Mouse (Mus musculus) MEL (cell line): ENCODE data around the gene Enkur. TPM values are rescaled to one million over a fixed set of nuclear protein-coding genes. Genes with fewer than 3 reads are reported as not detected.

ENCODE experiments used
- DNase-seq: peaks from one replicate; pipeline ENCODE4 v3.0.0; 2011; ENCODE audit warnings: low read depth, low spot score
- H3K27ac ChIP-seq: 2 replicates; pipeline ENCODE4 v1.5.1; 2012; ENCODE audit warnings: low read depth, mild to moderate bottlenecking, control low read depth, low read length, moderate library complexity; ENCODE audit not compliant: control insufficient read depth
- H3K27me3 ChIP-seq, 2 experiments: fragments of 150-350 bp in 1 of 2; sonication (generic) in 1 of 2; 2 replicates each; pipeline ENCODE4 v1.6.1; 2012; ENCODE audit warnings: low read length in 2 of 2, mild to moderate bottlenecking in 2 of 2, improper control_type of control experiment in 1 of 2, moderate library complexity in 1 of 2; ENCODE audit not compliant: insufficient read depth in 2 of 2, control insufficient read depth in 1 of 2
- H3K36me3 ChIP-seq, 2 experiments: 2 replicates each; pipeline ENCODE4 v1.6.1; 2012 to 2014; ENCODE audit warnings: low read length in 2 of 2, improper control_type of control experiment in 1 of 2, inconsistent platforms in 1 of 2, mild to moderate bottlenecking in 1 of 2; ENCODE audit not compliant: insufficient read depth in 2 of 2, control insufficient read depth in 1 of 2
- H3K4me1 ChIP-seq, 2 experiments: fragments of 150-350 bp in 1 of 2; sonication (generic) in 1 of 2; 2 replicates each; pipeline ENCODE4 v1.6.1; 2012; ENCODE audit warnings: low read length in 2 of 2, improper control_type of control experiment in 1 of 2, mild to moderate bottlenecking in 1 of 2; ENCODE audit not compliant: insufficient read depth in 2 of 2, control insufficient read depth in 1 of 2
- H3K4me3 ChIP-seq, 2 experiments: fragments of 150-350 bp in 1 of 2; sonication (generic) in 1 of 2; 2 replicates each; pipeline ENCODE4 v1.5.1; 2012; ENCODE audit warnings: low read depth in 2 of 2, low read length in 2 of 2, mild to moderate bottlenecking in 2 of 2, moderate library complexity in 2 of 2, control low read depth in 1 of 2, improper control_type of control experiment in 1 of 2; ENCODE audit not compliant: control insufficient read depth in 1 of 2, insufficient read depth in 1 of 2
- H3K79me2 ChIP-seq: 2 replicates; pipeline ENCODE4 v1.6.1; 2012; ENCODE audit warnings: mild to moderate bottlenecking, low read length, moderate library complexity; ENCODE audit not compliant: control insufficient read depth, poor library complexity, insufficient read depth
- H3K9ac ChIP-seq: 2 replicates; pipeline ENCODE4 v1.6.1; 2012; ENCODE audit warnings: low read depth, mild to moderate bottlenecking, control low read depth, low read length, moderate library complexity; ENCODE audit not compliant: control insufficient read depth, poor library complexity, severe bottlenecking
- H3K9me3 ChIP-seq: fragments of 150-350 bp; sonication (generic); replicated peaks from 2 replicates; pipeline ENCODE4 v1.6.1; 2012; ENCODE audit warnings: mild to moderate bottlenecking, low read length, improper control_type of control experiment, moderate library complexity; ENCODE audit not compliant: insufficient read depth
- CHD1 ChIP-seq: IDR thresholded peaks from 2 replicates; pipeline ENCODE4 v1.6.1; 2012; ENCODE audit warnings: low read depth, mild to moderate bottlenecking, inconsistent platforms, low read length, improper control_type of control experiment
- CHD2 ChIP-seq: IDR thresholded peaks from 2 replicates; pipeline ENCODE4 v1.6.1; 2011; ENCODE audit warnings: low read length, improper control_type of control experiment
- CTCF ChIP-seq, 3 experiments: IDR thresholded peaks in 2 of 3; conservative IDR thresholded peaks in 1 of 3; 2 replicates each; pipeline ENCODE4 v1.5.1; 2011 to 2012; ENCODE audit warnings: low read length in 3 of 3, low read depth in 2 of 3, mild to moderate bottlenecking in 2 of 3, improper control_type of control experiment in 1 of 3, inconsistent platforms in 1 of 3, mixed read lengths in 1 of 3, moderate library complexity in 1 of 3; ENCODE audit not compliant: control insufficient read depth in 1 of 3, insufficient read depth in 1 of 3, poor library complexity in 1 of 3, severe bottlenecking in 1 of 3
- ELF1 ChIP-seq: IDR thresholded peaks from 2 replicates; pipeline ENCODE4 v1.6.1; 2014; ENCODE audit warnings: low read depth, mild to moderate bottlenecking, inconsistent platforms, low read length, improper control_type of control experiment, moderate library complexity
- ETS1 ChIP-seq: IDR thresholded peaks from 2 replicates; pipeline ENCODE4 v1.6.1; 2012; ENCODE audit warnings: low read depth, mild to moderate bottlenecking, inconsistent platforms, low read length, improper control_type of control experiment, moderate library complexity
- GABPA ChIP-seq: IDR thresholded peaks from 2 replicates; pipeline ENCODE4 v1.6.1; 2012; ENCODE audit warnings: low read depth, mild to moderate bottlenecking, inconsistent platforms, low read length, improper control_type of control experiment, moderate library complexity
- JUND ChIP-seq: IDR thresholded peaks from 2 replicates; pipeline ENCODE4 v1.6.1; 2011; ENCODE audit warnings: low read depth, mild to moderate bottlenecking, improper control_type of control experiment, low read length
- KAT2A ChIP-seq: conservative IDR thresholded peaks from 2 replicates; pipeline ENCODE4 v1.6.1; 2012; ENCODE audit warnings: low read depth, low read length, improper control_type of control experiment, inconsistent platforms
- MAX ChIP-seq: IDR thresholded peaks from 2 replicates; pipeline ENCODE4 v1.6.1; 2011; ENCODE audit warnings: low read length, improper control_type of control experiment
- MEF2A ChIP-seq: IDR thresholded peaks from 2 replicates; pipeline ENCODE4 v1.6.1; 2014; ENCODE audit warnings: low read depth, mild to moderate bottlenecking, inconsistent platforms, low read length, improper control_type of control experiment; ENCODE audit not compliant: poor library complexity, insufficient replicate concordance, severe bottlenecking; ENCODE audit errors: extremely low read depth
- MYB ChIP-seq: IDR thresholded peaks from 2 replicates; pipeline ENCODE4 v1.6.1; 2011; ENCODE audit warnings: mild to moderate bottlenecking, low read depth, low read length, improper control_type of control experiment
- NELFE ChIP-seq: IDR thresholded peaks from 2 replicates; pipeline ENCODE4 v1.6.1; 2011; ENCODE audit warnings: low read depth, low read length, improper control_type of control experiment
- RAD21 ChIP-seq: IDR thresholded peaks from 2 replicates; pipeline ENCODE4 v1.6.1; 2011; ENCODE audit warnings: mild to moderate bottlenecking, low read depth, low read length, improper control_type of control experiment
- SIN3A ChIP-seq: IDR thresholded peaks from 2 replicates; pipeline ENCODE4 v1.6.1; 2012; ENCODE audit warnings: low read length, improper control_type of control experiment, inconsistent platforms
- TAL1 ChIP-seq: IDR thresholded peaks from 2 replicates; pipeline ENCODE4 v1.6.1; 2012; ENCODE audit warnings: mild to moderate bottlenecking, inconsistent platforms, low read length, moderate library complexity, mixed read lengths
- TBP ChIP-seq: IDR thresholded peaks from 2 replicates; pipeline ENCODE4 v1.8.0; 2011; ENCODE audit warnings: low read depth, low read length, improper control_type of control experiment
- USF1 ChIP-seq: IDR thresholded peaks from 2 replicates; pipeline ENCODE4 v1.6.1; 2014; ENCODE audit warnings: low read depth, mild to moderate bottlenecking, inconsistent platforms, low read length, improper control_type of control experiment, moderate library complexity
- USF2 ChIP-seq, 2 experiments: IDR thresholded peaks; 2 replicates each; pipeline ENCODE4 v1.6.1; 2011 to 2012; ENCODE audit warnings: improper control_type of control experiment in 2 of 2, low read length in 2 of 2, borderline replicate concordance in 1 of 2, inconsistent platforms in 1 of 2, low read depth in 1 of 2, mild to moderate bottlenecking in 1 of 2; ENCODE audit not compliant: insufficient read depth in 1 of 2
- ZKSCAN1 ChIP-seq: IDR thresholded peaks from 2 replicates; pipeline ENCODE4 v1.6.1; 2012; ENCODE audit warnings: low read depth, mild to moderate bottlenecking, inconsistent platforms, low read length, improper control_type of control experiment, moderate library complexity
- ZMIZ1 ChIP-seq: IDR thresholded peaks from 2 replicates; pipeline ENCODE4 v1.6.1; 2012; ENCODE audit warnings: low read depth, mild to moderate bottlenecking, inconsistent platforms, low read length, improper control_type of control experiment, moderate library complexity
- ZNF384 ChIP-seq: IDR thresholded peaks from 2 replicates; pipeline ENCODE4 v1.6.1; 2012; ENCODE audit warnings: low read depth, mild to moderate bottlenecking, inconsistent platforms, low read length, improper control_type of control experiment
- polyA plus RNA-seq, 2 experiments: library from polyadenylated mRNA; stranded (reverse) in 1 of 2; unstranded in 1 of 2; fragments of >175 nt in 1 of 2; fragments of >200 nt in 1 of 2; gene quantifications; 2 replicates each; pipeline versions ENCODE4 v1.2.1 to v1.2.4; 2012; ENCODE audit warnings: low replicate concordance in 2 of 2, low read depth in 1 of 2; ENCODE audit not compliant: insufficient read length in 2 of 2, insufficient read depth in 1 of 2, missing spikeins in 1 of 2
- total RNA-seq: library from RNA; depleted of rRNA; stranded (reverse); fragments of 300-350 nt; gene quantifications from 2 replicates; pipeline ENCODE4 v1.2.3, GENCODE M21; 2012

Gene Enkur
- total and polyA plus RNA-seq, 3 experiments = not detected

- no peak for TF ChIP-seq ZMIZ1
- no peak for TF ChIP-seq ELF1
- TF ChIP-seq USF2 (IDR thresholded peaks at IDR 0.05; ENCODE audit: borderline replicate concordance in 1 of 2, insufficient read depth in 1 of 2, low read depth in 1 of 2, low read length in 2 of 2) = no peak
- TF ChIP-seq NELFE = no peak
- TF ChIP-seq MAX = no peak
- TF ChIP-seq ZKSCAN1 = no peak
- no peak for TF ChIP-seq ETS1
- TF ChIP-seq CHD2 = no peak
- TF ChIP-seq MYB = no peak
- TF ChIP-seq CHD1 = no peak
- no peak for TF ChIP-seq RAD21
- no peak for TF ChIP-seq USF1
- TF ChIP-seq GABPA = no peak
- TF ChIP-seq JUND = no peak
- TF ChIP-seq KAT2A = no peak
- no peak for TF ChIP-seq ZNF384
- TF ChIP-seq MEF2A = no peak
- no peak for TF ChIP-seq TAL1
- no peak for TF ChIP-seq SIN3A
- no peak for DNase-seq
- no peak overlapping the region for H3K9ac ChIP-seq
- no peaks in the 10 kb centered on the region for H3K9me3 ChIP-seq
- no peak overlapping the region for H3K4me3 ChIP-seq
- H3K4me1 ChIP-seq = no peaks in the 10 kb centered on the region
- H3K36me3 ChIP-seq = no peaks in the 10 kb centered on the region
- no peaks in the 10 kb centered on the region for H3K27me3 ChIP-seq
- H3K27ac ChIP-seq = no peak overlapping the region
- H3K79me2 ChIP-seq = no peaks in the 10 kb centered on the region
Observed at GRCm38 (mm10) chr2:21215284-21215683, 10.1 kb upstream of the Enkur start.

GRCm38 (mm10) chr2:21214322-21214721 is 9.2 kb upstream of the Enkur start:
- no peak for DNase-seq
- H3K36me3 ChIP-seq = no peaks in the 10 kb centered on the region
- TF ChIP-seq KAT2A (no peak), CTCF (IDR thresholded peaks at IDR 0.05 in 2 of 3, conservative IDR thresholded peaks at IDR 0.05 in 1 of 3; ENCODE audit: control insufficient read depth in 1 of 3, insufficient read depth in 1 of 3, low read depth in 2 of 3, low read length in 3 of 3, poor library complexity in 1 of 3, severe bottlenecking in 1 of 3) (peak in 1 of 3 experiments; percentile 15; a peak in 1 of 6 replicates), TBP (no peak), ZMIZ1 (no peak), USF1 (no peak), RAD21 (peak; percentile 1; the same call in 1 of the 2 replicates), CHD2 (no peak)
- H3K79me2 ChIP-seq = no peaks in the 10 kb centered on the region
- no peaks in the 10 kb centered on the region for H3K9me3 ChIP-seq
- no peak overlapping the region for H3K4me3 ChIP-seq
- H3K27ac ChIP-seq = no peak overlapping the region
- no peaks in the 10 kb centered on the region for H3K27me3 ChIP-seq
- H3K9ac ChIP-seq = no peak overlapping the region
- H3K4me1 ChIP-seq = no peaks in the 10 kb centered on the region
